11 mouse cellular contexts compared by ENCODE assay signal in genomic region chr9:116231351-116232311, GRCm38 (mm10). TPM values are rescaled to one million over a fixed set of nuclear protein-coding genes. Genes with fewer than 3 reads are reported as not detected.
DNase-seq lines count a peak whose midpoint lies in the region; ATAC-seq and TF ChIP-seq lines count a peak whose summit lies in the region.
"Had no signal": no experiment of that assay in that cellular context is flagged by ENCODE, and none has a peak within 500 bp of the region (broad histone marks: within the 10 kb centered on the region; RNA-seq: fewer than 3 reads in every experiment).

No protein-coding gene starts in this region.

- no peak overlapping the region for H3K4me2 ChIP-seq in heart, embryonic 12.5 days
- no peak overlapping the region for H3K4me2 ChIP-seq in lung, postnatal 0 days (replicated peaks; ENCODE audit: low read depth, low read length)
- H3K4me2 ChIP-seq in kidney, embryonic 14.5 days (replicated peaks; ENCODE audit: low read depth, low read length), result no peak overlapping the region

- H3K4me3 ChIP-seq in gastrocnemius, adult 2 months, result peak overlapping the region; percentile 47
- no peak overlapping the region for H3K4me3 ChIP-seq in heart, embryonic 12.5 days
- H3K4me3 ChIP-seq in lung, postnatal 0 days (ENCODE audit: low read depth, low read length), result no peak overlapping the region
- no peak overlapping the region for H3K4me3 ChIP-seq in kidney, embryonic 14.5 days (ENCODE audit: low read length)

- intact Hi-C loops in gastrocnemius, adult 2 months (cut with DNase I), result no loop called here

- H3K36me3 ChIP-seq in heart, embryonic 12.5 days, result no peaks in the 10 kb centered on the region
- H3K36me3 ChIP-seq in lung, postnatal 0 days (ENCODE audit: insufficient read depth, low read length), result no peaks in the 10 kb centered on the region
- no peaks in the 10 kb centered on the region for H3K36me3 ChIP-seq in kidney, embryonic 14.5 days (ENCODE audit: control insufficient read depth, insufficient read depth, low read length)

- H3K27me3 ChIP-seq in heart, embryonic 12.5 days (replicated peaks), result no peaks in the 10 kb centered on the region
- H3K27me3 ChIP-seq in lung, postnatal 0 days (replicated peaks; ENCODE audit: insufficient read depth, low read length), result no peaks in the 10 kb centered on the region
- no peaks in the 10 kb centered on the region for H3K27me3 ChIP-seq in kidney, embryonic 14.5 days (ENCODE audit: control insufficient read depth, insufficient read depth, low read length)
- H3K27me3 ChIP-seq: CH12.LX had no signal

- peaks cover 25% of the 10 kb centered on the region for H3K4me1 ChIP-seq in heart, embryonic 12.5 days (replicated peaks)
- peaks cover 20% of the 10 kb centered on the region; the same call in 1 of the 2 replicates for H3K4me1 ChIP-seq in lung, postnatal 0 days (ENCODE audit: insufficient read depth, low read depth, low read length)
- H3K4me1 ChIP-seq in kidney, embryonic 14.5 days (ENCODE audit: control insufficient read depth, insufficient read depth, low read length), result no peaks in the 10 kb centered on the region

- DNase-seq in gastrocnemius, adult 2 months, result no peak
- no peak for DNase-seq in gastrocnemius, postnatal 25 days
- peak; percentile 48 for DNase-seq in NIH3T3 (ENCODE audit: low read depth)
- peak; percentile 87 for DNase-seq in lung, postnatal 0 days (ENCODE audit: low spot score)
- DNase-seq in thymus, postnatal 25 days, result no peak
- DNase-seq in embryo, embryonic 10.5 days (ENCODE audit: low spot score), result no peak
- DNase-seq: cerebellum, adult 8-10 months had no signal

- H3K9ac ChIP-seq in heart, embryonic 12.5 days, result no peak overlapping the region
- no peak overlapping the region for H3K9ac ChIP-seq in lung, postnatal 0 days (replicated peaks; ENCODE audit: low read depth)
- no peak overlapping the region for H3K9ac ChIP-seq in kidney, embryonic 14.5 days (ENCODE audit: low read depth, low read length)

- peak overlapping the region; percentile 53 for H3K27ac ChIP-seq in gastrocnemius, adult 2 months
- peak overlapping the region; percentile 46 for H3K27ac ChIP-seq in heart, embryonic 12.5 days (ENCODE audit: poor library complexity, severe bottlenecking)
- peak overlapping the region; percentile 64 for H3K27ac ChIP-seq in lung, postnatal 0 days (ENCODE audit: low read length)
- H3K27ac ChIP-seq in kidney, embryonic 14.5 days (ENCODE audit: low read depth, low read length), result no peak overlapping the region

- no peaks in the 10 kb centered on the region for H3K9me3 ChIP-seq in heart, embryonic 12.5 days (replicated peaks)
- no peaks in the 10 kb centered on the region for H3K9me3 ChIP-seq in lung, postnatal 0 days (ENCODE audit: low read length)
- no peaks in the 10 kb centered on the region for H3K9me3 ChIP-seq in kidney, embryonic 14.5 days (ENCODE audit: control insufficient read depth, low read length)

- TF ChIP-seq CTCF in gastrocnemius, adult 2 months (IDR thresholded peaks at IDR 0.05), result no peak
- TF ChIP-seq CTCF in lung, postnatal 0 days (IDR thresholded peaks at IDR 0.05), result no peak

- ATAC-seq in heart, embryonic 12.5 days (ENCODE audit: insufficient number of reproducible peaks, low FRiP score), result peak; percentile 63; the same call in 1 of the 2 replicates
- ATAC-seq in lung, postnatal 0 days, result peak; percentile 66
- ATAC-seq in kidney, embryonic 14.5 days (ENCODE audit: low FRiP score, low TSS enrichment), result no peak
- ATAC-seq: intestine, postnatal 0 days had no signal

- TF ChIP-seq EP300 in lung, postnatal 0 days (IDR thresholded peaks at IDR 0.05), result peak; percentile 85

- 63% methylated on average over 16 of the region's 16 CpGs for WGBS in heart, embryonic 12.5 days
- 49% methylated on average over 16 of the region's 16 CpGs for WGBS in lung, postnatal 0 days
- 88% methylated on average over 16 of the region's 16 CpGs for whole genome bisulfite sequencing in kidney, embryonic 14.5 days

RNA-seq across cellular contexts. Expression of gene Tgfbr2, which starts 56.5 kb away (rescaled TPM):
- 10 to 100 TPM; 18.4 to 23.5 TPM for total RNA-seq in gastrocnemius, adult 2 months (2021)
- 10 to 100 TPM; 18.8 to 20.3 TPM for total RNA-seq in gastrocnemius, postnatal 25 days (2021)
- 22.0 and 22.3 TPM in 2 replicates for polyA plus RNA-seq in heart, embryonic 12.5 days (2016; fragmentation: Nextera tagmentation; extraction: Ambion mirVana)
- 62.2 and 68.0 TPM in 2 replicates for polyA plus RNA-seq in lung, postnatal 0 days (2015; fragmentation: Nextera tagmentation; extraction: Ambion mirVana)
- polyA plus RNA-seq in kidney, embryonic 14.5 days (2014; fragmentation: Nextera tagmentation; extraction: Ambion mirVana), result 10.8 and 27.2 TPM in 2 replicates

Comparison
In these comparisons a context has a peak if more than half of its experiments do, and no peak if none do; other contexts are left out.
1. DNase-seq: peak in NIH3T3 (single experiment) and lung, postnatal 0 days (single experiment); none in gastrocnemius, adult 2 months (single experiment), gastrocnemius, postnatal 25 days (single experiment), thymus, postnatal 25 days (single experiment) and embryo, embryonic 10.5 days (single experiment).